Mouse (Mus musculus) E14TG2a.4 (cell line): ENCODE measurements at regions not wholly inside any gene's neighbourhood (a gene's known extent, or its start where the extent isn't known, plus 50 kb on each side); places are given as distances from the start of the nearest gene placed in this dataset.

ENCODE experiments used
- H3K27me3 ChIP-seq: 2 replicates; pipeline ENCODE4 v1.6.1; 2014; ENCODE audit warnings: low read length, control low read depth; ENCODE audit not compliant: insufficient read depth
- H3K36me3 ChIP-seq: 2 replicates; pipeline ENCODE4 v1.6.1; 2014; ENCODE audit warnings: low read length, control low read depth; ENCODE audit not compliant: insufficient read depth
- H3K4me1 ChIP-seq: replicated peaks from 2 replicates; pipeline ENCODE4 v1.6.1; 2014; ENCODE audit warnings: low read depth, low read length, control low read depth
- H3K4me3 ChIP-seq: replicated peaks from 2 replicates; pipeline ENCODE4 v1.5.1; 2014; ENCODE audit warnings: mild to moderate bottlenecking, low read length
- H3K9me3 ChIP-seq: 2 replicates; pipeline ENCODE4 v1.6.1; 2014; ENCODE audit warnings: low read length, control low read depth
- CTCF ChIP-seq: conservative IDR thresholded peaks from 2 replicates; pipeline ENCODE4 v1.5.1; 2014; ENCODE audit warnings: low read length
- NANOG ChIP-seq: IDR thresholded peaks from 2 replicates; pipeline ENCODE4 v1.6.1; 2014; ENCODE audit warnings: borderline replicate concordance, low read length, mixed read lengths
- POU5F1 ChIP-seq: IDR thresholded peaks from 2 replicates; pipeline ENCODE4 v1.6.1; 2014; ENCODE audit warnings: low read length, borderline replicate concordance

DNA sequence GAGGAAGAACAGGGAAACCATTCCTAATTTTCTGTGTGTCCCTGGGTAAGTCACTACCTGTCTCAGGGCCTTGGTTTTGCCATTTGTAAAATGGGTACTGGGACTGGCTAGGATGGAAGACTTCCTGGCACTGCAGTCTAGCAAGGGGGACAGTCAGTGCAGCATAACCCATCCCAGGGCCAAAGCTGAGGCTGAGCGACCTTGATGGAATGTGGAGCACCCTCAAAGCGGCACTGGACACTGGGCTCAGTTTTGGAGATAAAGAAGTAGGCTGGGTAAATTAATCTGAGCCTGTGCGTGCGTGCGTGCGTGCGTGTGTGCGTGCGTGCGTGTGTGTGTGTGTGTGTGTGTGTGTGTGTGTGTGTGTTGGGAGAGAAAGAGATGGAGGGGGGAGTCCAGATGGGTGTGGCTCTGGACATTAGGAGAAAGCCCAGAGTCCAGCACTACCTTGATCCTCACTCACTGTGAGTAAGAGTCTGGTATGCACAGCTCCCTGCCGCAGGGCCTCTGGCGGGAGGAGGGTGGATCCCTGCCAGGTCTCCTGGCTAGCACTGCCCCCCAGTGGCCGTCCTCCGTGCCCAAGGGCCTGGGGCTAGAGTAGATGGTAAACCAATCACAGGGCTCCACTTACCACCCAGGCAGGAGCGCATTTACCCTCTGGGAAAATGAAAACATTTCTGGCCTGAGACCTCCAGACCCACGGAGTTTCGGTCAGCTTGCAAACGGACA, 320.3 kb upstream of the Dio3 start:
- Histone ChIP-seq H3K4me3 (no peak overlapping the region), H3K9me3 (peaks cover 8% of the 10 kb centered on the region; the same call in 1 of the 2 replicates), H3K27me3 (peaks cover 9% of the 10 kb centered on the region), H3K36me3 (no peaks in the 10 kb centered on the region), H3K4me1 (peaks cover 8% of the 10 kb centered on the region)
- TF ChIP-seq CTCF (peak; percentile 35), POU5F1 (no peak)

- no peak for TF ChIP-seq POU5F1
- TF ChIP-seq CTCF: no peak
- TF ChIP-seq NANOG: no peak
- H3K36me3 ChIP-seq: no peaks in the 10 kb centered on the region
Measured at GRCm38 (mm10) chr12:109966776-109967175, 312.1 kb upstream of the Dio3 start.

GRCm38 (mm10) chr12:109968303-109968702, 310.6 kb upstream of the Dio3 start:
- Histone ChIP-seq H3K27me3 (peaks cover 43% of the 10 kb centered on the region), H3K9me3 (no peaks in the 10 kb centered on the region), H3K4me1 (peaks cover 21% of the 10 kb centered on the region), H3K36me3 (no peaks in the 10 kb centered on the region), H3K4me3 (no peak overlapping the region)
- TF ChIP-seq NANOG: no peak
- TF ChIP-seq POU5F1: no peak

More at GRCm38 (mm10) chr12:109966776-109967175, 312.1 kb upstream of the Dio3 start:
- H3K27me3 ChIP-seq: peaks cover 47% of the 10 kb centered on the region
- H3K9me3 ChIP-seq: no peaks in the 10 kb centered on the region
- H3K4me1 ChIP-seq: peaks cover 6% of the 10 kb centered on the region
- no peak overlapping the region for H3K4me3 ChIP-seq

DNA sequence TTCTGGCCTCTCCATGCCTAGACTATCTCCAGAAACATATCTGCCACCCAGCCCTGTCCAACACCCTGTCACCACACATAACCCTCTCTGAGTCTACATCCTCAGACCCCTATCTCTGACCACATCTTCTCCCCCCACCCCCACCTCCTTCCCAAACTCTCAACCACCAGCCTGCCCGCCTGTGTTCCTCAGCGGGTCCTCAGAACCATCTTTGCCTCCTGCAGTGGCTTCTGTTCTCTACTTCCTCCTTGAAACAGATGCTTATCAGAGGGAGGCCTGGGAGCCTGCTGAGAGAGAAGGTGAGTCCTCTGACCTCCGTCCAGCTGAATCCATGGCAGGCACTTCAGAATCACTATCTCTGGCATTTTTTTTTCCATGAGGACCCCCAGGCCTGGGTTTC, 307.4 kb upstream of the Dio3 start:
- Histone ChIP-seq H3K9me3 (no peaks in the 10 kb centered on the region), H3K27me3 (peaks cover 32% of the 10 kb centered on the region), H3K4me1 (peaks cover 27% of the 10 kb centered on the region), H3K4me3 (no peak overlapping the region), H3K36me3 (no peaks in the 10 kb centered on the region)
- TF ChIP-seq NANOG: no peak
- no peak for TF ChIP-seq CTCF
- no peak for TF ChIP-seq POU5F1

GRCm38 (mm10) chr12:109972366-109973015, 306.4 kb upstream of the Dio3 start:
- TF ChIP-seq CTCF (no peak), NANOG (no peak), POU5F1 (no peak)
- peaks cover 25% of the 10 kb centered on the region for H3K27me3 ChIP-seq
- H3K9me3 ChIP-seq: no peaks in the 10 kb centered on the region
- no peak overlapping the region for H3K4me3 ChIP-seq
- peaks cover 27% of the 10 kb centered on the region for H3K4me1 ChIP-seq
- no peaks in the 10 kb centered on the region for H3K36me3 ChIP-seq

GRCm38 (mm10) chr12:109973598-109973997, 305.3 kb upstream of the Dio3 start:
- no peaks in the 10 kb centered on the region for H3K9me3 ChIP-seq
- TF ChIP-seq NANOG (no peak), POU5F1 (no peak), CTCF (no peak)
- H3K27me3 ChIP-seq: peaks cover 20% of the 10 kb centered on the region
- no peaks in the 10 kb centered on the region for H3K36me3 ChIP-seq
- no peak overlapping the region for H3K4me3 ChIP-seq
- peaks cover 27% of the 10 kb centered on the region for H3K4me1 ChIP-seq

GRCm38 (mm10) chr12:109975176-109975972, 303.5 kb upstream of the Dio3 start:
- Histone ChIP-seq H3K9me3 (no peaks in the 10 kb centered on the region), H3K36me3 (no peaks in the 10 kb centered on the region), H3K4me3 (no peak overlapping the region), H3K27me3 (peaks cover 21% of the 10 kb centered on the region), H3K4me1 (peaks cover 27% of the 10 kb centered on the region)
- TF ChIP-seq NANOG (no peak), CTCF (no peak), POU5F1 (no peak)

DNA sequence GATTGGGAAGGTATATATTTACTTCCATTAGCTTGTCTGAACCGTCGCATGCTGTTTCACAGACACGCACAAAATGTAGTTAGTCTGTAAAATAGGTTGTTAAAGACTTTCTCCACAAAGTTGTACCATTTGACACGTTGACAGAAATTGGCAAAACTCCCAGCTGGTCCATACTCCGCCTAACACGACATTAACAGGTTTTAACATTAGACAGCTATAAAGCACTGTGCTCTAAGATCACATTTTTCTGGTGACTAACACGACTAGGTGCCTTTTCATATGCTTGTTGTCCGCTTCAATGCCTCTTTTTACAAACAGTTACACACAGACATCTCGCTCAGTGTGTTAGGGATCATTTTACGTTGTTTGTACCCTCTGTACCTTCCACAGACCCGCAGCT, 294.2 kb upstream of the Dio3 start:
- Histone ChIP-seq H3K27me3 (peaks cover 14% of the 10 kb centered on the region), H3K9me3 (no peaks in the 10 kb centered on the region), H3K36me3 (no peaks in the 10 kb centered on the region), H3K4me3 (no peak overlapping the region), H3K4me1 (peaks cover 3% of the 10 kb centered on the region; the same call in 1 of the 2 replicates)
- TF ChIP-seq NANOG (no peak), CTCF (no peak), POU5F1 (no peak)
